Mouse (Mus musculus): Measurements from ENCODE around the gene Pcyt2.

DNA sequence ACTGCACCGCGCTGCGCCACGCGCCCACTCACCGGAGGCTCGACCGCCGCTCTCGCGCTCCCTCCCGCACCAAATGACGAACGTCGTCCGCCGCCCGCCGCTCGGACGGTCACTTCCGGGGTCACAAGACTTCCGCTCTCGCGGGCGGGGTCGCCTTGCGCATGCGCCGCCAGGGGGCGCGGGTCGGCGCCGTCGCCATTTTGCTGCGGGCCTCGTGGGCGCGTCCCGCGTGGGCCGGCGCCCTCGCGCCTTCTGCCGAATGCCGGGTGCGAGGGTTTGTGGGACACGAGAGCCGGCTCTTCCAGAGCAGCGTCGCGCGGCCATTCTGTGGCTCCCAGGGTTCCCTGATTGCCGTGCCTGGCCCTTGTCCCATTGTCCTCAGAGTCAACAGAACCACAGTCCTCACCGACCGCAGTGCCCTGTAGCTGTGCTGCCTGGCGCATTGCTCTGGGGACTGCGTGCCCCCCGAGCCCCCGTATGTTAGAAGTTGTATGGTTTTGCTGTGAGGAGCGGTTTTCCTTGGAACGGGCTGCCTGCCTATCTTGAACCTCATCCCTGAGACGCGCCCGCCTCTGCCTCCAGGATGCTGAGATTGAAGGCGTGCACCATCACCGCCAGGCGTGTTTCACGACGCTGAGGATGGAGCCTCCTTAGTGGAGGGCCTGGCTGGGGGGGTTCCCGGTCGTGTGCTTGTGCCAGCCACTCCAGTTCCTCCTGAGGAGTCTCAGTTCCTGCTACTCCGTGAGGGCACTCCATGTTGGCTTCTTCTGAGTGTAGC is 36.1 kb downstream of the Pcyt2 start, which contains the start of gene Arhgdia:
- TF ChIP-seq POLR2A (IDR thresholded peaks at IDR 0.05; ENCODE audit: extremely low read depth, insufficient read depth, low read length) (peak; percentile 84), CTCF (IDR thresholded peaks at IDR 0.05; ENCODE audit: low read depth, low read length) (peak; percentile 46)
